ENCODE assay signal across 13 mouse cellular contexts in the genomic region with DNA sequence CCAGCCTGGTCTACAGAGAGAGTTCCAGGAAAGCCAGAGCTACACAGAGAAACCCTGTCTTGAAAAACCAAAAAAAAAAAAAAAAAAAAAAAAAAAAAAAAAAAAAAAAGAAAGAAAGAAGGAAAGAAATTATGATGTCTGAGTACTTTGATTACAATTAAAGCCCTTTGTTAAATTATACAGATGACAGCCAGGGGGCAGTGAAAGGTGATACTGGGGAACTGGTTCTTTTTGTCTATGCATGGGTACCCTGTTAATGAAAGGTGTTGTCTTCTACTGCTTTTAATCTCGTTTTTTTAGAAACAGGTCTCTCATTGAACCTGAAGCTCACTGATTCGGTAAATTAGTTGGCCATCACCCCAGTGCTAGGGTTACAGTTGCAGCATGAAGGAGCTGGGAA. TPM values are rescaled to one million over a fixed set of nuclear protein-coding genes. Genes with fewer than 3 reads are reported as not detected.
A peak's percentile ranks its signal among the peaks of the same experiment; 100 is the strongest.
DNase-seq lines count a peak whose midpoint lies in the region; ATAC-seq and TF ChIP-seq lines count a peak whose summit lies in the region.
"Had no signal": no experiment of that assay in that cellular context is flagged by ENCODE, and none has a peak within 500 bp of the region (broad histone marks: within the 10 kb centered on the region; RNA-seq: fewer than 3 reads in every experiment).

No protein-coding gene starts in this region.

- no peaks in the 10 kb centered on the region for H3K36me3 ChIP-seq in heart, adult 2 months (ENCODE audit: control insufficient read depth, insufficient read depth, low read length)
- H3K36me3 ChIP-seq in liver, embryonic 12.5 days, result peaks cover 22% of the 10 kb centered on the region
- peaks cover 6% of the 10 kb centered on the region; the same call in 1 of the 2 replicates for H3K36me3 ChIP-seq in liver, embryonic 11.5 days (ENCODE audit: control insufficient read depth, insufficient read depth, low read length)

- TF ChIP-seq CTCF in heart, adult 2 months (IDR thresholded peaks at IDR 0.05), result peak; percentile 60
- TF ChIP-seq CTCF in brain, embryonic 14.5 days (IDR thresholded peaks at IDR 0.05; ENCODE audit: borderline replicate concordance, extremely low read depth, insufficient read depth, insufficient read length), result no peak

- H3K27me3 ChIP-seq in heart, adult 2 months (ENCODE audit: control insufficient read depth, insufficient read depth, low read length), result no peaks in the 10 kb centered on the region
- no peaks in the 10 kb centered on the region for H3K27me3 ChIP-seq in liver, embryonic 12.5 days (replicated peaks)
- H3K27me3 ChIP-seq in liver, embryonic 11.5 days (replicated peaks; ENCODE audit: control insufficient read depth, insufficient read depth, low read length), result no peaks in the 10 kb centered on the region

- H3K79me2 ChIP-seq in heart, adult 2 months (replicated peaks; ENCODE audit: control insufficient read depth, insufficient read depth, low read length), result peaks cover 2% of the 10 kb centered on the region; the same call in 1 of the 2 replicates

- H3K9ac ChIP-seq in heart, adult 2 months (ENCODE audit: low read depth, low read length), result no peak overlapping the region
- no peak overlapping the region for H3K9ac ChIP-seq in liver, embryonic 12.5 days
- H3K9ac ChIP-seq in liver, embryonic 11.5 days (ENCODE audit: low read depth, low read length), result no peak overlapping the region

- H3K4me2 ChIP-seq in liver, embryonic 12.5 days, result peak overlapping the region; percentile 92
- H3K4me2 ChIP-seq in liver, embryonic 11.5 days, result no peak overlapping the region

- DNase-seq in heart, adult 2 months, result no peak
- no peak for DNase-seq in heart, postnatal 36 days
- no peak for DNase-seq in liver, embryonic 11.5 days (ENCODE audit: low spot score)
- peak; percentile 48 to 56 for DNase-seq in B cell, adult 2 months
- peak; percentile 12 for DNase-seq in brain, embryonic 14.5 days (ENCODE audit: low read depth)
- DNase-seq in right cerebral cortex, postnatal 14 days, result no peak
- DNase-seq: adrenal gland, postnatal 10 days; cerebellum, adult 9-10 months had no signal

- no peak overlapping the region for H3K4me3 ChIP-seq in heart, adult 2 months
- peak overlapping the region; percentile 84; the same call in 1 of the 2 replicates for H3K4me3 ChIP-seq in liver, embryonic 12.5 days
- no peak overlapping the region for H3K4me3 ChIP-seq in liver, embryonic 11.5 days (ENCODE audit: low read depth, low read length)

- no peak for ATAC-seq in liver, embryonic 12.5 days
- ATAC-seq in liver, embryonic 11.5 days (replicated peaks; ENCODE audit: low FRiP score), result no peak
- no peak for ATAC-seq in megakaryocyte progenitor cell, adult 5-6 weeks (replicated peaks; ENCODE audit: poor library complexity)

- intact Hi-C loops in heart, adult 2 months (cut with DNase I), result loop anchor here (5.0 kb wide), 1 partner anchor 70 kb away; a partner anchor contains a TSS
- intact Hi-C loops in heart, postnatal 36 days (cut with DNase I), result no loop called here

- TF ChIP-seq POLR2A in heart, adult 2 months (IDR thresholded peaks at IDR 0.05; ENCODE audit: insufficient read depth, low read depth, low read length), result no peak
- TF ChIP-seq POLR2A in brain, embryonic 14.5 days (IDR thresholded peaks at IDR 0.05; ENCODE audit: borderline replicate concordance, extremely low read depth, insufficient read depth, insufficient read length, poor library complexity, severe bottlenecking), result no peak

- H3K9me3 ChIP-seq in liver, embryonic 12.5 days (replicated peaks), result no peaks in the 10 kb centered on the region
- peaks cover 4% of the 10 kb centered on the region; the same call in 1 of the 2 replicates for H3K9me3 ChIP-seq in liver, embryonic 11.5 days (ENCODE audit: control insufficient read depth, low read length)

- H3K27ac ChIP-seq in heart, adult 2 months, result no peak overlapping the region
- H3K27ac ChIP-seq in liver, embryonic 12.5 days, result peak overlapping the region; percentile 7; the same call in 1 of the 2 replicates
- H3K27ac ChIP-seq in liver, embryonic 11.5 days (ENCODE audit: low read depth, low read length), result no peak overlapping the region

- H3K4me1 ChIP-seq in heart, adult 2 months (ENCODE audit: control insufficient read depth, insufficient read depth, low read length), result peaks cover 3% of the 10 kb centered on the region
- H3K4me1 ChIP-seq in liver, embryonic 12.5 days, result peaks cover 61% of the 10 kb centered on the region
- H3K4me1 ChIP-seq in liver, embryonic 11.5 days (replicated peaks; ENCODE audit: control insufficient read depth, insufficient read depth, low read length), result peaks cover 14% of the 10 kb centered on the region

- TF ChIP-seq EP300 in heart, adult 2 months (IDR thresholded peaks at IDR 0.05; ENCODE audit: insufficient read depth, low read depth, low read length), result no peak

- WGBS in heart, adult 2 months, result 81% methylated on average over 2 of the region's 2 CpGs
- WGBS in liver, embryonic 12.5 days (ENCODE audit: insufficient replicate concordance), result 79% methylated on average over 2 of the region's 2 CpGs
- WGBS in liver, embryonic 11.5 days, result 85% methylated on average over 2 of the region's 2 CpGs

RNA-seq across cellular contexts. Expression of a gene that starts 1.8 kb away (rescaled TPM):
- total RNA-seq in heart, adult 2 months (2021), result 10 to 100 TPM; 53.5 to 55.7 TPM
- 29.4 and 49.1 TPM in 2 replicates for polyA plus RNA-seq in heart, adult 2 months (2012; rRNA removed)
- total RNA-seq in heart, postnatal 36 days (2021), result 10 to 100 TPM; 50.5 to 51.8 TPM
- 132 and 135 TPM in 2 replicates for polyA plus RNA-seq in liver, embryonic 12.5 days (2016; fragmentation: Nextera tagmentation; extraction: Ambion mirVana)
- 200 and 201 TPM in 2 replicates for polyA plus RNA-seq in liver, embryonic 11.5 days (2014; fragmentation: Nextera tagmentation; extraction: Ambion mirVana)
- 67.9 and 69.9 TPM in 2 replicates for polyA plus RNA-seq in brain, embryonic 14.5 days (2012; rRNA removed)
- total RNA-seq in megakaryocyte progenitor cell, adult 5-6 weeks (2015), result 106 TPM in 2 replicates
- total RNA-seq in megakaryocyte progenitor cell, adult 5-6 weeks (2017), result 105 and 140 TPM in 2 replicates

RNA-seq across cellular contexts. Expression of a gene that starts 2.6 kb away (rescaled TPM):
- total RNA-seq in heart, adult 2 months (2021), result 10 to 100 TPM; 20.1 to 22.9 TPM
- 22.3 and 36.4 TPM in 2 replicates for polyA plus RNA-seq in heart, adult 2 months (2012; rRNA removed)
- total RNA-seq in heart, postnatal 36 days (2021), result 10 to 100 TPM; 20.9 to 21.7 TPM
- 180 and 189 TPM in 2 replicates for polyA plus RNA-seq in liver, embryonic 12.5 days (2016; fragmentation: Nextera tagmentation; extraction: Ambion mirVana)
- 129 and 150 TPM in 2 replicates for polyA plus RNA-seq in liver, embryonic 11.5 days (2014; fragmentation: Nextera tagmentation; extraction: Ambion mirVana)
- 34.9 and 47.5 TPM in 2 replicates for polyA plus RNA-seq in brain, embryonic 14.5 days (2012; rRNA removed)
- 14.3 and 21.7 TPM in 2 replicates for total RNA-seq in megakaryocyte progenitor cell, adult 5-6 weeks (2015)
- total RNA-seq in megakaryocyte progenitor cell, adult 5-6 weeks (2017), result 18.3 and 23.3 TPM in 2 replicates

RNA-seq across cellular contexts. Expression of a gene that starts 27.4 kb away (rescaled TPM):
- total RNA-seq in heart, adult 2 months (2021), result not detected
- not detected in 2 replicates for polyA plus RNA-seq in heart, adult 2 months (2012; rRNA removed)
- not detected for total RNA-seq in heart, postnatal 36 days (2021)
- not detected in 2 replicates for polyA plus RNA-seq in liver, embryonic 12.5 days (2016; fragmentation: Nextera tagmentation; extraction: Ambion mirVana)
- 0.13 TPM in 1 of 2 replicates, not detected in the other for polyA plus RNA-seq in liver, embryonic 11.5 days (2014; fragmentation: Nextera tagmentation; extraction: Ambion mirVana)
- 0.04 TPM in 1 of 2 replicates, not detected in the other for polyA plus RNA-seq in brain, embryonic 14.5 days (2012; rRNA removed)
- not detected in 2 replicates for total RNA-seq in megakaryocyte progenitor cell, adult 5-6 weeks (2015)
- 0.03 TPM in 1 of 2 replicates, not detected in the other for total RNA-seq in megakaryocyte progenitor cell, adult 5-6 weeks (2017)
- total RNA-seq: adrenal gland, postnatal 10 days; heart, adult 18-20 months; megakaryocyte-erythroid progenitor cell, adult 5-6 weeks had no signal
- polyA plus RNA-seq: urinary bladder, adult 2 months had no signal

Comparison
In these comparisons a context has a peak if more than half of its experiments do, and no peak if none do; other contexts are left out.
1. DNase-seq: peak in B cell, adult 2 months (2 of 2) and brain, embryonic 14.5 days (single experiment); none in heart, adult 2 months (0 of 2), heart, postnatal 36 days (0 of 2), liver, embryonic 11.5 days (single experiment) and right cerebral cortex, postnatal 14 days (single experiment).